Mouse (Mus musculus) adrenal gland, adult 10 weeks (tissue): ENCODE measurements around the gene Cyp2b10. TPM values are rescaled to one million over a fixed set of nuclear protein-coding genes. Genes with fewer than 3 reads are reported as not detected.

ENCODE experiments used
- polyA plus RNA-seq: library from polyadenylated mRNA; stranded (reverse); fragments of 350-450 nt; fragmentation: Illumina TruSeq; extraction: RNeasy Lipid Tissue Mini Kit (QIAGEN cat#74804); gene quantifications from one replicate; pipeline ENCODE4 v1.2.3, GENCODE M21; 2014; ENCODE audit warnings: low read depth, low replicate concordance

The Cyp2b10 gene
- 4.7 TPM for polyA plus RNA-seq

GRCm38 (mm10) chr7:25897411-25897810, at the start of gene Cyp2b10:
Cyp2b10 (plus strand) TSS chr7:25897620.

Other genes with a start within 250 kb of the Cyp2b10 start
- gene Bckdha, start 238.6 kb upstream of the Cyp2b10 start, polyA plus RNA-seq, result not detected
- 0.29 TPM for gene Exosc5, start 238.5 kb upstream of the Cyp2b10 start, polyA plus RNA-seq
- gene Tmem91, start 222.5 kb upstream of the Cyp2b10 start, polyA plus RNA-seq, result not detected
- not detected for gene B9d2, start 216.8 kb upstream of the Cyp2b10 start, polyA plus RNA-seq
- 3.4 TPM for gene Tgfb1, start 210.6 kb upstream of the Cyp2b10 start, polyA plus RNA-seq
- 2.7 TPM for gene Ccdc97, start 178.5 kb upstream of the Cyp2b10 start, polyA plus RNA-seq
- gene Hnrnpul1, start 142.9 kb upstream of the Cyp2b10 start, polyA plus RNA-seq, result 34.8 TPM
- gene Axl, start 108.9 kb upstream of the Cyp2b10 start, polyA plus RNA-seq, result 26.1 TPM
- gene Cyp2s1, start 80.7 kb upstream of the Cyp2b10 start, polyA plus RNA-seq, result 0.17 TPM
- gene Cyp2b13, start 163.9 kb downstream of the Cyp2b10 start, polyA plus RNA-seq, result not detected